Mouse (Mus musculus) central nervous system, embryonic 14 days (tissue): ENCODE results near the gene Plpp4. TPM values are rescaled to one million over a fixed set of nuclear protein-coding genes. Genes with fewer than 3 reads are reported as not detected.

Source experiments
- polyA plus RNA-seq: library from polyadenylated mRNA; depleted of rRNA; stranded (reverse); fragments of >200 nt; gene quantifications from 2 replicates; pipeline ENCODE4 v1.2.3, GENCODE M21; 2012; rRNA removed

The Plpp4 gene
- 6.8 and 8.5 TPM in 2 replicates for polyA plus RNA-seq

DNA sequence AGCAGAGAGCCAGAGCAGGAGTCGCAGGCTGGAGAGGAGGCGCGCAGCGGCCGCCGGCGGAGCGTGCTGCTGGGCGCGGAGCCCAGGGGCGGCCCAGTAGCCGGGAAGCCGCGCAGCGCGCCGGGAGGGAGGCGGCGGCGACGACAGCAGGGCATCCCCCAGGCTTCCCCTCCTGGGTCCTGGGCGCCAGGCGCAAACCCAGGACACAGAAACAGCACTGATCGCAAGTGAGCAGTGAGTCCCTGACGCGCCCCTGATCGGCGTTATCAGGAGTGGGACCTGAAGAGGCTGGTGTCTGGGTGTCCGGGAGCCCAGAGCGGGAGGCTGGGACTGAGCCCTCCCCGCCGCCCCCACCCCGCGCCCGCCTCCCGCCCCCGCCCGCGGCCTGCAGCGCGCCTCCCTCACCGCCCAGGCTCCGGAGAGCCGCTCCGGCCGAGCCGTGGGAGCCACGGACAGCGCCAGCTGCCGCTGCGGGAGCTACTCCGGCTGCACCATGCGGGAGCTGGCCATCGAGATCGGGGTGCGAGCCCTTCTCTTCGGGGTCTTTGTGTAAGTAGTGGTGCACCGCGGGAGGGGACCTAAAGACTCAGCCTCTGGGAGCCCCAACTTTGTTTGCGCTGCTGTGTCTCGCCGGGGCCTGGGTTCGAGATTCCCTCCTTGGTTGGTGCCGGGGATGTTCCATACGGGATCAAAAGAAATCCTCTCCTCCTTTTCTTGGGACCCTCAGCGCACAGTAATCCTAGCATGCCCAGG, at the start of gene Plpp4:
TSS of gene Plpp4 (plus strand) at position 411 of the 753 bp plus-strand sequence.

